Mouse (Mus musculus) midbrain, postnatal 0 days (tissue): ENCODE data around the gene Olfr543. TPM values are rescaled to one million over a fixed set of nuclear protein-coding genes. Genes with fewer than 3 reads are reported as not detected.

Experiments
- ATAC-seq: fragments of 200-750 bp; cut with Nextera tagmentation; 2 replicates; pipeline ENCODE4 v1.8.0; 2017; ENCODE audit warnings: moderate number of reproducible peaks, mild to moderate bottlenecking, moderate TSS enrichment, moderate library complexity; ENCODE audit not compliant: low FRiP score
- DNase-seq: peaks from one replicate; pipeline ENCODE4 v3.0.0-alpha.2; 2015; ENCODE audit warnings: low spot score
- H3K27ac ChIP-seq: fragments of 300-500 bp; sonication (generic); 2 replicates; pipeline ENCODE4 v1.5.1; 2014; ENCODE audit warnings: low read depth, mild to moderate bottlenecking, low read length, mixed read lengths
- H3K27me3 ChIP-seq: fragments of 300-500 bp; sonication (generic); 2 replicates; pipeline ENCODE4 v1.6.1; 2014; ENCODE audit warnings: low read length, control low read depth, mixed read lengths; ENCODE audit not compliant: insufficient read depth
- H3K36me3 ChIP-seq: fragments of 300-500 bp; sonication (generic); 2 replicates; pipeline ENCODE4 v1.6.1; 2014; ENCODE audit warnings: low read length, control low read depth, mixed read lengths; ENCODE audit not compliant: insufficient read depth
- H3K4me1 ChIP-seq: fragments of 300-500 bp; sonication (generic); 2 replicates; pipeline ENCODE4 v1.6.1; 2014; ENCODE audit warnings: mild to moderate bottlenecking, control low read depth, antibody characterized with exemption, low read length, mixed read lengths; ENCODE audit not compliant: insufficient read depth
- H3K4me2 ChIP-seq: fragments of 300-500 bp; sonication (generic); 2 replicates; pipeline ENCODE4 v1.6.1; 2014; ENCODE audit warnings: low read depth, mild to moderate bottlenecking, low read length, mixed read lengths; ENCODE audit not compliant: poor library complexity, severe bottlenecking
- H3K4me3 ChIP-seq: fragments of 300-500 bp; sonication (generic); 2 replicates; pipeline ENCODE4 v1.5.1; 2014; ENCODE audit warnings: low read depth, mild to moderate bottlenecking, low read length, moderate library complexity
- H3K9ac ChIP-seq: fragments of 300-500 bp; sonication (generic); replicated peaks from 2 replicates; pipeline ENCODE4 v1.6.1; 2014; ENCODE audit warnings: mild to moderate bottlenecking, low read length, moderate library complexity, mixed read lengths; ENCODE audit not compliant: poor library complexity, severe bottlenecking
- H3K9me3 ChIP-seq: fragments of 300-500 bp; sonication (generic); 2 replicates; pipeline ENCODE4 v1.6.1; 2016; ENCODE audit warnings: low read length, control low read depth
- CTCF ChIP-seq: IDR thresholded peaks from 2 replicates; pipeline ENCODE4 v1.5.1; 2016; ENCODE audit warnings: antibody characterized with exemption, mild to moderate bottlenecking
- WGBS: fragments of 180-500 bp; shearing (Covaris S2); extraction: QIAGEN DNeasy Blood & Tissue Kit; methylation state at CpG from one replicate; pipeline ENCODE4 v1.1.7; 2014; 5-methylcytosine and 5-hydroxymethylcytosine counted together
- polyA plus RNA-seq: library from polyadenylated mRNA; unstranded; fragments of >200 nt; fragmentation: Nextera tagmentation; extraction: Ambion mirVana; gene quantifications from 2 replicates; pipeline ENCODE4 v1.2.1, GENCODE M21; 2015
- total RNA-seq: library from RNA; depleted of rRNA; stranded (reverse); fragments of >200 nt; gene quantifications from 2 replicates; pipeline ENCODE4 v1.2.3, GENCODE M21; 2014

Gene Olfr543
- total and polyA plus RNA-seq, 2 experiments from 2014 or later, result 0.38 TPM; not detected in 1

- WGBS, result 79% methylated on average over 4 of the region's 4 CpGs
- H3K27me3 ChIP-seq, result no peaks in the 10 kb centered on the region
- H3K27ac ChIP-seq, result no peak overlapping the region
- H3K4me2 ChIP-seq, result no peak overlapping the region
- no peaks in the 10 kb centered on the region for H3K4me1 ChIP-seq
- H3K4me3 ChIP-seq, result no peak overlapping the region
- no peaks in the 10 kb centered on the region for H3K36me3 ChIP-seq
- ATAC-seq (no peak), DNase-seq (no peak)
- H3K9me3 ChIP-seq, result no peaks in the 10 kb centered on the region
- H3K9ac ChIP-seq, result no peak overlapping the region
- TF ChIP-seq CTCF, result no peak
Observed at GRCm38 (mm10) chr7:102480821-102481220, 658 bp downstream of the Olfr543 start.

DNA sequence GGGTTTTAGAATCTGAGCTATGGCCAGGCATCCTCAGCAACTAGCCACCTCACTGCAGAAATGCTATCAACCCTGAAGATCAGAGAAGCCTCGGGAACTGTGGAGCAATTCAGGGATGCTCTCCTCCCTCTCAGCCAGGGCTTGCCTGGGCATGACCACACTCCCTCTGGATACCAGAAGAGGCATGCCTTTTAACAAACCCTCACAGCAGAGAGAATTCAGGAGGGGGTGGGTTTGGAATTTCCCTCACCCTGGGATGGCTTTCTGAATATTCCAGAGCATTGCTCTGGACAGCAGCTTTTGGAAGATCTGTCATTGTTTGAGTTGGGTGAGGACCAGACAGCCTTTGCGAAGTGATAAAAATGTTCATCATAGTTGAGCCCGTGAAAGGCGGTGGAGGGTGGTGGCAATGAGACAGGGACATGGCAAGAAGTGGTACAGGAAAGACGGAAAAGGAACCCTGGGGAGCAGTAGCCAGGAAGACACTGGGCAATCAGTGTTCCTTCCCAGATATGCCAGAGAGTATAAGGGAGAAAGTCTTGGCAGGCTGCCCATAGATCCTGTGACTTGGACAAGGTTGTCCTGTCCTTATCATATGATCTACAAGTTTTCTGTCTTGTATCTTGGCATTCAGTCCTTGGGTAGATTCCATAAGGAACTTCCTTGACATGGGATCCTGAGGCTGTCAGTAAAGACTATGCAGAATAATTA, 2.0 kb downstream of the Olfr543 start:
- Histone ChIP-seq H3K27me3 (no peaks in the 10 kb centered on the region), H3K4me2 (no peak overlapping the region), H3K36me3 (no peaks in the 10 kb centered on the region), H3K4me1 (no peaks in the 10 kb centered on the region), H3K4me3 (no peak overlapping the region), H3K27ac (no peak overlapping the region), H3K9me3 (no peaks in the 10 kb centered on the region), H3K9ac (no peak overlapping the region)
- no peak for TF ChIP-seq CTCF
- WGBS, result 80% methylated on average over 5 of the region's 5 CpGs
- no peak for DNase-seq
- no peak for ATAC-seq

- H3K4me1 ChIP-seq, result no peaks in the 10 kb centered on the region
- H3K4me2 ChIP-seq, result no peak overlapping the region
- no peak overlapping the region for H3K27ac ChIP-seq
- DNase-seq (no peak), ATAC-seq (no peak)
- H3K9me3 ChIP-seq, result no peaks in the 10 kb centered on the region
- 86% methylated on average over 3 of the region's 3 CpGs for WGBS
- H3K27me3 ChIP-seq, result no peaks in the 10 kb centered on the region
- no peaks in the 10 kb centered on the region for H3K36me3 ChIP-seq
- no peak overlapping the region for H3K9ac ChIP-seq
- H3K4me3 ChIP-seq, result no peak overlapping the region
- TF ChIP-seq CTCF, result no peak
Observed at GRCm38 (mm10) chr7:102478926-102479325, 2.6 kb downstream of the Olfr543 start.

DNA sequence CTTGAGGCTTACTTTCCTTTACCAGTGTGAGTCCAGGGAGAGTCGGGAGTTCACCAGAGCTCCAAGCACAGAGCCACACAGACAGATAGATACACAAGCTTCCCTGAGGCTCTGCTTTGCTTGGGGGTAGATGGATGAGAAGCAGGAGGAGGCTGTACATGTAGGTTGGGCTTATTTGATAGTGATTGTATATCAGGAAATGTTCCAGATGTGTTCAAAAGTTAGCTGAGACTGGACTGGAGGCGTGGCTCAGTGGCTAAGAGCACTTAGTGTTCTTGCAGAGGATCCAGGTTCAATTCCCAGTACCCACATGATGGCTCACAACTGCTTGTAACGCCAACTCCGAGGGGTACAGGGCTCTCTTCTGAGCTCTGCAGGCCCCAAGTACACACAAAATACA, 3.1 kb downstream of the Olfr543 start:
- Histone ChIP-seq H3K4me1 (no peaks in the 10 kb centered on the region), H3K4me3 (no peak overlapping the region), H3K27ac (no peak overlapping the region), H3K4me2 (no peak overlapping the region), H3K9ac (no peak overlapping the region), H3K9me3 (no peaks in the 10 kb centered on the region), H3K27me3 (no peaks in the 10 kb centered on the region), H3K36me3 (no peaks in the 10 kb centered on the region)
- no peak for TF ChIP-seq CTCF
- DNase-seq (no peak), ATAC-seq (no peak)
- 91% methylated on average over 4 of the region's 4 CpGs for WGBS

DNA sequence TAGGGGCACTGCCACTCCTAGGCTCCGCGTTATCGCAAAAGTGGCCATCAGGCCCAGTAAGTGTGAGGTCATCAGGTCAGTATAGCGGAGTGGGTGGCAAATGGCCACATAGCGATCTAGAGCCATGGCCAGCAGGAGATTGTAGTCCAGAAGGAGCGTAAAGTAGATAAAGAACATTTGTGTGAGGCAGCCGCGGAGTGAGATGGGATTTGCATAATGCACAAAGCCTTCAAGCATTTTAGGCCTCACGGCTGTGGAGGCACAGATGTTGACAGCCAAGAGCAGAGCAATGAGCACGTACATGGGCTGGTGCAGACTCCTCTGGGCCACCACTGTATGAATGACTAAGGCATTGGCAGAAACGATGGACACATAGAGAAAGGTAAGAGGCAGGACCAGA, 4.1 kb downstream of the Olfr543 start:
- DNase-seq (no peak), ATAC-seq (no peak)
- Histone ChIP-seq H3K9me3 (no peaks in the 10 kb centered on the region), H3K9ac (no peak overlapping the region), H3K36me3 (no peaks in the 10 kb centered on the region), H3K4me1 (no peaks in the 10 kb centered on the region), H3K4me3 (no peak overlapping the region), H3K4me2 (no peak overlapping the region), H3K27ac (no peak overlapping the region), H3K27me3 (no peaks in the 10 kb centered on the region)
- 71% methylated on average over 11 of the region's 11 CpGs for WGBS
- peak; percentile 21; the same call in 1 of the 2 replicates for TF ChIP-seq CTCF

- H3K4me2 ChIP-seq, result no peak overlapping the region
- no peak for DNase-seq
- H3K4me1 ChIP-seq, result no peaks in the 10 kb centered on the region
- H3K4me3 ChIP-seq, result no peak overlapping the region
- H3K9me3 ChIP-seq, result no peaks in the 10 kb centered on the region
- no peak for ATAC-seq
- 98% methylated on average over 5 of the region's 5 CpGs for WGBS
- no peak for TF ChIP-seq CTCF
- H3K27ac ChIP-seq, result no peak overlapping the region
- H3K36me3 ChIP-seq, result no peaks in the 10 kb centered on the region
- H3K9ac ChIP-seq, result no peak overlapping the region
- H3K27me3 ChIP-seq, result no peaks in the 10 kb centered on the region
Observed at GRCm38 (mm10) chr7:102476601-102477000, 4.9 kb downstream of the Olfr543 start.
